In genomic region chr13:30553051-30553587, GRCm38 (mm10) we compare ENCODE assay signal across 12 mouse cellular contexts. TPM values are rescaled to one million over a fixed set of nuclear protein-coding genes. Genes with fewer than 3 reads are reported as not detected.
A peak's percentile ranks its signal among the peaks of the same experiment; 100 is the strongest.
DNase-seq lines count a peak whose midpoint lies in the region; TF ChIP-seq lines count a peak whose summit lies in the region.
"Had no signal": no experiment of that assay in that cellular context is flagged by ENCODE, and none has a peak within 500 bp of the region (broad histone marks: within the 10 kb centered on the region; RNA-seq: fewer than 3 reads in every experiment).

No protein-coding gene starts in this region.

- peak; percentile 59 for DNase-seq in heart, adult 11 months
- DNase-seq in heart, postnatal 14 days = no peak
- no peak for DNase-seq in lung, adult 2 months
- no peak for DNase-seq in lung, postnatal 10 days
- peak; percentile 64 for DNase-seq in NIH3T3 (ENCODE audit: low read depth)
- peak; percentile 48 for DNase-seq in thymus, postnatal 0 days (ENCODE audit: low spot score)
- DNase-seq in urinary bladder, postnatal 25 days (ENCODE audit: low spot score) = no peak
- DNase-seq in urinary bladder, postnatal 4 days (ENCODE audit: low spot score in 2 of 2) = no peak

- WGBS in lung, adult 2 months = 15% methylated on average over 5 of the region's 5 CpGs

- H3K4me3 ChIP-seq in lung, adult 2 months (replicated peaks; ENCODE audit: extremely low read depth, low read depth, low read length) = no peak overlapping the region
- H3K4me3 ChIP-seq: embryonic facial prominence, embryonic 13.5 days; hindbrain, embryonic 10.5 days; midbrain, embryonic 12.5 days; neural tube, embryonic 13.5 days had no signal

- intact Hi-C loops in heart, postnatal 14 days (cut with DNase I) = no loop called here

- TF ChIP-seq CTCF in lung, adult 2 months (IDR thresholded peaks at IDR 0.05; ENCODE audit: insufficient read depth, low read length) = peak; percentile 38

- no peak for TF ChIP-seq POLR2A in lung, adult 2 months (IDR thresholded peaks at IDR 0.05; ENCODE audit: borderline replicate concordance, extremely low read depth, low read depth, low read length)

- H3K4me1 ChIP-seq in lung, adult 2 months (ENCODE audit: control insufficient read depth, insufficient read depth, low read length) = 0 out of 2 replicates have a peak, but pooled peaks cover 4% of the 10 kb centered on the region
- H3K4me1 ChIP-seq: embryonic facial prominence, embryonic 13.5 days; hindbrain, embryonic 10.5 days; midbrain, embryonic 12.5 days; neural tube, embryonic 13.5 days had no signal

RNA-seq across cellular contexts. Expression of gene Uqcrfs1, which starts 8.0 kb away (rescaled TPM):
- total RNA-seq in heart, postnatal 14 days (2021) = 1,000 to 10,000 TPM; 1,063 to 1,094 TPM
- 93.1 and 111 TPM in 2 replicates for polyA plus RNA-seq in lung, adult 2 months (2012; rRNA removed)
- 273 and 282 TPM in 2 replicates for polyA plus RNA-seq in thymus, postnatal 0 days (2015; fragmentation: Nextera tagmentation; extraction: Ambion mirVana)

Comparison
In these comparisons a context has a peak if more than half of its experiments do, and no peak if none do; other contexts are left out.
1. DNase-seq: peak in heart, adult 11 months (single experiment), NIH3T3 (single experiment) and thymus, postnatal 0 days (single experiment); none in heart, postnatal 14 days (0 of 2), lung, adult 2 months (single experiment), lung, postnatal 10 days (single experiment), urinary bladder, postnatal 25 days (single experiment) and urinary bladder, postnatal 4 days (0 of 2).